Mouse (Mus musculus) CD4-positive, CD25-positive, alpha-beta regulatory T cell, adult 2 months (primary cell): Measurements from ENCODE around the gene Kif5c.

Source experiments
- DNase-seq: peaks from one replicate; pipeline ENCODE4 v3.0.0-alpha.2; 2012; ENCODE audit warnings: low read depth, low spot score

The Kif5c gene

DNA sequence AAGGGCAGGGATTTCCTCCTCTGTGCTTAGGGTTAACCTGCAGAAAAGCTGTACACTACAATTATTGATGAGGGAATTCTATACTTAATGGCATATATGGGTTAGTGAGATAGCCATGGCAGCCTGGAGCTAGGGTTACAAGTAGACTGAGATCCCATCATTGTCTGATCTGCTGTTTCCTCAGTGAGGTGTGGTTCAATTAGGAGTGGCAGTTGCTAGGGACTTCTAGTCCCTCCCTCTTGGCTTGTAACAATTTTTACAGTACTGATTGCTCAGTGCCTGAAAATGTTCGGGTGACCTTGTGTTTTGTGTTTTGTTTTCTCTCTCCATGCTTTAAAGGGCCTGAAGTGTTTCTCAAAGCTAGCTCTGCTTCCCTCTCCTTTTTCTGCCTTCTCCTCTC lies 2.1 kb downstream of the Kif5c start:
- DNase-seq, result no peak

DNA sequence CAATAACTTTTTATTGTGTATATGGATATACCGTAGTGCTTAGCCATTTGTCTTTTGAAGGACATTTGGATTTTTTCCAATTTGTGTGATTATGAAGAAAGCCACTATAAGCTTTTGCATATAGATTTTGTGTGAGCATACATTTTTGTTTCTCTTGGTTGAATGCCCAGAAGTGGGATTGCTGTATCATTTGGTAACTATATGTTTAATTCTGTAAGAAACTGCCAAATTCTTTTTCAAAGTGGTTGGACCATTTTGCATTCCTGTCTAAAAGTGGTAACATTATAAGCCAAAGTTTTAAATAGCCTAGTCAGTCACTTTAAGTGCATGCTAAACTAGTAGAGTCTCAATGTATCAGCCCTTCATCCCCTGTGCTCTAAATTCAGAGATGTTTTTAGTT lies 6.5 kb downstream of the Kif5c start:
- no peak for DNase-seq

- no peak for DNase-seq
Observed at GRCm38 (mm10) chr2:49627611-49628010, 8.5 kb downstream of the Kif5c start.

GRCm38 (mm10) chr2:49628094-49628705 lies 9.1 kb downstream of the Kif5c start:
- no peak for DNase-seq

DNA sequence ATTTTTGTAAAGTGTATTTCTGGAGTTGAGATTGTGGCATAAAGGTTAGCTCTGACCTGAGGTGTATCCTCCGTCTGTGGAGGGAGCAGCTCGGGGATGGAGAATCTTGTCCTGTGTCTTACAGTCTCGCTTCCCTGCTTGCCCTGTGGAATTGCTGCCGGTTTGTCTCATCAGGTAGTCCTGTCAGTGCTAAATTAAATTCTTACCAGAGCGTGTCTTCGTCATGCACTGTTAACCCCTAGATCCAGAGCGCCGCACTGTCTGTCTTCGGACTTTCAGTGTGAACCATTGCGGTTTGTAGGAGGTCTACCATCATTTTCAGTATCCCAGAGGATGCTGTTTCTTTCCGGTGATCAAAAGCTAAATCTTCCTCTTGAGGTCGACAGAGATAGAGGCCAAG lies 10.1 kb downstream of the Kif5c start:
- DNase-seq, result no peak

DNA sequence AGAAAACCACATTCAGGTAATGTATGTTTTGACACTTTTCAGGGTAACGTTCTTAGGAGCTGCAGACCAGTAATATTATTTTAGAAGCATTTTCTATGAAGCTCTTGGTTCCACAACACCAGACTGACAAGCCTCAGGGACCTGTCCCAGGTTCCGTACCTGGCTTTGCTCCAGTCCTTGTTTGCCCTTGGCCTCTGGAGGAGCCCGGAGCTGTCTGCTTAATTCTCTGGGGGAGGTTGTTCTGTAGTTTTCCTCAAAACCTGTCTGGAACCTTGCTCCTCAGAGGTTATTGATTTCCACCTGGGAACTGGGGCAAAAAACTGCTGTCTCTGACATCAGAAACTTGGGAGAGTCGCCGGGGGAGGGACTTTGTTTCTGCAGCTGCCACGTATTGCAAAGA lies 11.5 kb downstream of the Kif5c start:
- DNase-seq, result no peak

DNA sequence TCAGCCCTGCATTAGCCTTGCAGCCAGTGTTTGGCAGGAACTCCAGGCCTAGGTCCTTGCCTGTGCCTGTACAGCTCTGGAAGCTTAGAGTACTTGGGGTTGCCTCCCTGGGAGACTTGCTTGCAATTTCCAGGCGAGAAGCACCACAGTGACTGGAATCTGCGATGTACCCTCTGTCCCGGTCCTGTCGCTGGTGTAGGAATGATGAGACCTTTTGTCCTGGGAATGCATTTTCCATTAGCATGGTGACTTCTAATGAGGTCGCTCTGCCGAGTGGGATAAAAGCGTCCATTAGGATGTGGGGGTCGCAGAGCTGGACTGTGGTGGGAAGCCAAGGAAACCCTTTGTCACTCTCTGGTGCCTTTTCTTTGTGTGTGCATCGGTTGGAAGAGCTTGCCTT lies 14.1 kb downstream of the Kif5c start:
- DNase-seq, result no peak

DNA sequence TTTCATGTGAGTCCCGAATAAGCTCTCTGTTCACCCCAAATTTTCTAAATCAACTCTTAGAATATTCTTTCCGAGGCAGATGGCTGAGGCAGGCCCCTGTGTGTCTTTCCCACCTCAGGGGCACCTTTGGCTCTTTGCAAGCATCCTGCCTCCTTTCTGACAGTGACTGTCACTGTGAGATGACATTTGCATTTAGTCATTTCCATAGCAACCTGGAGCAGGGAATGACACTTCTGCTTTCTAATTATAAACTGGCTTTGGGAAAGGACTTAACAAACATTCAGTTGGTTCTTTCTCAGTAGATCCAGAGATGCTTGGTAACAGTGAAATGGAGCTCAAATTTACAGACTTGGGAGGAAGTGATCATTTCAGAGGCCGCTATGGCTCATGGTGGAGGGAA lies 23.7 kb downstream of the Kif5c start:
- DNase-seq, result no peak

GRCm38 (mm10) chr2:49643756-49644155 lies 24.7 kb downstream of the Kif5c start:
- no peak for DNase-seq

DNA sequence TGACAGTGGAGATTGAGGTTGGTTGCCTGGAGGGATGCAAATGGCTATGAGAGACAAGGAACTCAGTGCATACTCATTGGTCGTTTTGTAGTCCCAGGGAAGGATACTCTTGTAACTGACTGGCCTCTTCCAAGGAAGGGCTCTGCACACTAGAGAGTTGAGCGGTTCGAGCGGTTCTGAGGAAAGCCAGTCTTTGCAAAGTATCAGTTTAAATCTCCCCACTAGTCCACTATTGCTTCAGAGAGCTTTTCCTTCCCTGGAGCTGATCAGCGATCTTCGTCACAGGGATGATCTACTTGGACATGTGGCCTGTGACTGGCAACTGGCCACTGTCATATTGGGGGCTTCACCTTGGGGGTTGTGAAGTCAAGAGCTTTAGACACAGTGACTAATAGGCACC lies 28.5 kb downstream of the Kif5c start:
- DNase-seq, result no peak

DNA sequence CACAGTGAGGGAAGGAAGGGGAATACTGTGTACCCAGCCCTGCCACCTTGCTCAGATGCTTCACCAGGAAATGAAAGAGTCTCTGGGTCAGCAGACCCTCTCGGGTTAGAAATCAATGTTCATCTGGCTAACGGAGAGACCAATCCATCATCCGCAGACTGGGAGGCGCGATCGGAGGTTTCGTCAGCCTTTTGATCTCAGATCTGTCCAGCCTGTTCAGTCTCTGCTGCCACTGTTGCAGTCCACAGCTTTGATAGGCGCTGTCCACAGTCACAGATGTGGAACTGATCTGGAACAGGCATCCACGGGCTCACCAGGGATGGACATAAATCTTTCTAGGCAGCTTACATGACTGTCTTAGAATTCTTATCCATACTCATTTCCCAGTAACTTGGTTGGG lies 29.2 kb downstream of the Kif5c start:
- DNase-seq, result no peak

DNA sequence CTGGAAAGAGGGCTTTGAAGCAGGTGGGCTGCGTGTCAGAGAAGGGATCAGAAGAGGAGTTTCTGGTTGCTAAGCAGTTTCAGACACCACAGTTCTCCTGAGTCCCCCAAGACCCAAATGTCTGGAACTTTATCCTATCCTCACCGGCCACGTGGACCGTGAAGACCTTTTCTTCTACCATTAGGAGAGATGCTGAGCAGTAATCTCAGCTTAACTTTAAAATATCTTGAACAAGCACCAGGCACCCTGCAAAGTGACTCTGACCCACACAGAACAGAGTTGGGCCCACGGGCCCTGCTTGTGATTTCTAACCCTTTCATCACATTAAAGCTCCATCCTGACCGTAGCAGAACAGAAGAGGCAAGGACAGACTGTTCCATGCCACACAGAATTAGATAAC lies 29.7 kb downstream of the Kif5c start:
- no peak for DNase-seq

- DNase-seq, result no peak
Observed at GRCm38 (mm10) chr2:49649211-49649610, 30.1 kb downstream of the Kif5c start.

DNA sequence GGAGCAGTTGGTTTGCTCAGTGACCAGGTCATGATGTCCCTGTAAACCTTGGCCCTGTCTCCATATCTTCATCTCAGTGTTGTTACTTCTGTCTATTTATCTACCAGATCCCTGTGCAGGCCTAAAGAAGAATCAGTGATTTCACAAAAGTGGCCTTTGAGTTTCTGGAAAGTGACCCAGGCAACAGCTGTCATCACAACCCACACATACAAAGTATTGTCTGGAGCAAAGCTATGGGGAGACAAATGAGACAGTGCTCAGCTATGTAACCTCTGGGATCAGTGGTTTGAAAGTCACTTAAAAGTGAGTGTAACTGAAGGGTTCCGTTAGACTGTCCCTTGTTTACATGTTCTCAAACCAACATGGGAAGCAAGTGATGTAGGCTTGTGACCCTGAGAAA lies 32.6 kb downstream of the Kif5c start:
- no peak for DNase-seq

DNA sequence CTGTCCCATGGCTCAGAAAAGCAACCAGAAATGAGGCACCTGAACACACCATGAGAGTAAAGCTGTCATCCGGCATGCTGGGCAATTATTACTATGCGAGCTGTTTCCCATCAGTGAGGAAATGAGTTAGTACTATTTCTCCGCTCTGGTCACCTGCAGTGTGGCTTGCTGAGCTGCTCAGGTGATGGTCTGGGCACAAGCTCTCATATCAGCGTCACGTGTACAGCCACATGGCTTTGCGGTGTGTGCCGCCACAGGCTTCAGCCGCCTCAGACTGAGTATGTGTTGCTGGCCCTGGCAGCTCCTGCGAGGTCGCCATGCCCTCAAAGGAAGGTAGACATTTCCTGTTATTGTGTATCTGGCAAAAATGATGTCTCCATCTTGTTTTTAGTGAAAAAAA lies 35.5 kb downstream of the Kif5c start:
- no peak for DNase-seq

DNA sequence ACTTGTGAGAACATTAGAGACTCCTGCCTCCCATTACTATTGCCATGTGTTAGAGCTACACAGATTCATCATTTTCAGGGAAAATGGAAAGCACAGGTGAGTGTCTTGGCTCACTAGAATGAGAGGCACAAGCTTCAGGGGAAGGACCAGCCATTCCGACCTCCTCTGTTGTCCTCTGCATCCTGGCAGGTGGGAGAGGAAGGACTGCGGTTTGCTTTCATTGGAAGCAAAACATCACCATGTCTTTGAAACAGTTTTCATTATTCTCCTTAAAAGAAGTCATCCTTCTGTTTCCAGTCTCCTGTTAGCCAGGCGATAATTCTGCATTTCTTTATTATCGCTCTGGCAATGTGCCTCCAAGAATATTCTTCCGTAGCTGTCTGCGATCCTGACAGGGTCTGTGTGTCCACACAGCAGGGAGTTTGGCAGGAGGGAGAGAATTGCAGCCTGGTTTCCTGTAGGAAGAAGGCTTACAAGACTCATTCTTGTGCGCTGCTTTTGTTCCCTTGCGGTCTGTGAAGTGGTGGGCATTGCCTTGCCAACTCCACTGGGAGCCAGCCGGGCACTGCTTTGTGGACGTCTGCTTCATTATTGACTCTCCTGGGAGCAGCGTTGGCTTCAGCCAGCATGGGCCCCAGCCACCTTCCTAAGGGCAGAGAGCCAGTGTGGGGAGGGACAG lies 36.2 kb downstream of the Kif5c start:
- no peak for DNase-seq

- no peak for DNase-seq
Observed at GRCm38 (mm10) chr2:49655874-49656195, 36.7 kb downstream of the Kif5c start.

- no peak for DNase-seq
Observed at GRCm38 (mm10) chr2:49656988-49657387, 37.9 kb downstream of the Kif5c start.

GRCm38 (mm10) chr2:49657666-49658065 lies 38.6 kb downstream of the Kif5c start:
- no peak for DNase-seq

GRCm38 (mm10) chr2:49658988-49659387 lies 39.9 kb downstream of the Kif5c start:
- DNase-seq, result no peak

DNA sequence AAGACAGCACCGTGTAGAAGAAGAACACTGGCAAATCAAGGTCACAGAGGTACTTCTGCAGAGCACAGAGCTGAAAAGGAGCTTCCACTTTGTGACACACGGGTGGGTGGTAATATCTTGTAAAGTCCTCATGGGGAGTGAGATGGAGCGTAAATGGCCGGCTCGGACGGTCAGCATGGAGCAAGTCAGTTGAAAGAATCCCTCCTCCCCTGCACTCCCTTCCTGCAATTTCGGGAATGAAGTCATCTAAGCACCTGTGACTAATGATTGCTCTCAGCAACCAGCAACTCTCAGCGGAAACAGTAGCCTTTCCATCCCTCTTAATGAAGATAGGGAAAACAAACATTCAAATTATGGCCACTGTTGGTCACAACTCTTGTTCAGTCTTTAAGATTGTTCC lies 40.9 kb downstream of the Kif5c start:
- DNase-seq, result no peak

GRCm38 (mm10) chr2:49660375-49660923 lies 41.4 kb downstream of the Kif5c start:
- DNase-seq, result no peak

GRCm38 (mm10) chr2:49661348-49661747 lies 42.2 kb downstream of the Kif5c start:
- DNase-seq, result no peak

- DNase-seq, result no peak
Observed at GRCm38 (mm10) chr2:49661872-49662271, 42.8 kb downstream of the Kif5c start.
